ENCODE assay signal across 1 mouse cellular context in the genomic region with DNA sequence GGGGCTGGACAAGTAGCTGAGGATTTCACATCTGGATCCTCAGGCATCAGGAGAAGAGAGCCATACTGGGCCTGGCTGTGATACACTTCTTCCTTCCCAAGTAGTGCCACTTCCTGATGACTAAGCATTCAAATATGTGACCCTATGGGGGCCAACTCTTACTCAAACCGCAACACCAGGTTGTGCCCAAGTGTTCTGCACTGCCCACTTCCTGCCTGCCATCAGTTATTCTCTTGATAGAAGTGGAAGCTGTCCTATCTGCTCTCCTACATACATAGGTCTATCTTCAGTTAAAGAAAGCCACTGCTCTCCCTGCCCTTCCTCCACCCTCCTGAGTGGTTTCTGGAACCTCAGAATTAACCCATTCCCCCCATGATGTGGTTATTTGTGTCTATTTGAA.
TF ChIP-seq lines count a peak whose summit lies in the region.

No protein-coding gene starts in this region.

TF ChIP-seq in MEL, 35 proteins besides CTCF, POLR2A, EP300 and RAD21:
- TF ChIP-seq GATA1 (IDR thresholded peaks at IDR 0.05; ENCODE audit: low read depth, low read length), result peak; percentile 83
- peak; percentile 59 for TF ChIP-seq MYB (IDR thresholded peaks at IDR 0.05; ENCODE audit: low read depth, low read length)
- TF ChIP-seq POLR2AphosphoS5 (IDR thresholded peaks at IDR 0.05; ENCODE audit: borderline replicate concordance, low read depth, low read length), result no peak
- TF ChIP-seq CHD2 (IDR thresholded peaks at IDR 0.05; ENCODE audit: low read length), result no peak; the same call in 1 of the 2 replicates
- TF ChIP-seq E2F4 (IDR thresholded peaks at IDR 0.05; ENCODE audit: borderline replicate concordance, low read depth, low read length), result no peak
- TF ChIP-seq SIN3A (IDR thresholded peaks at IDR 0.05; ENCODE audit: low read length), result peak; percentile 54; the same call in 1 of the 2 replicates
- no peak for TF ChIP-seq MXI1 (IDR thresholded peaks at IDR 0.05; ENCODE audit: low read depth, low read length)
- TF ChIP-seq TBP (IDR thresholded peaks at IDR 0.05; ENCODE audit: low read depth, low read length), result no peak; the same call in 1 of the 2 replicates
- peak; percentile 59; the same call in 1 of the 2 replicates for TF ChIP-seq RCOR1 (IDR thresholded peaks at IDR 0.05; ENCODE audit: low read depth, low read length)
- peak; percentile 81 for TF ChIP-seq TAL1 (IDR thresholded peaks at IDR 0.05; ENCODE audit: low read length)
- peak; percentile 84 for TF ChIP-seq ETS1 (IDR thresholded peaks at IDR 0.05; ENCODE audit: low read depth, low read length)
- TF ChIP-seq MAFK (IDR thresholded peaks at IDR 0.05; ENCODE audit: borderline replicate concordance, low read depth, low read length), result peak; percentile 71; the same call in 1 of the 2 replicates
- peak; percentile 84 for TF ChIP-seq TCF12 (IDR thresholded peaks at IDR 0.05; ENCODE audit: low read depth, low read length)
- TF ChIP-seq MAX (IDR thresholded peaks at IDR 0.05; ENCODE audit: low read length), result no peak
- no peak for TF ChIP-seq CHD1 (IDR thresholded peaks at IDR 0.05; ENCODE audit: low read depth, low read length)
- no peak for TF ChIP-seq NRF1 (IDR thresholded peaks at IDR 0.05; ENCODE audit: insufficient read depth, low read depth, low read length, poor library complexity, severe bottlenecking)
- no peak for TF ChIP-seq NELFE (IDR thresholded peaks at IDR 0.05; ENCODE audit: low read depth, low read length)
- no peak for TF ChIP-seq MYC (IDR thresholded peaks at IDR 0.05; ENCODE audit: low read depth, low read length)
